Mouse (Mus musculus): ENCODE measurements around the gene Arhgef28.

Arhgef28 gene

DNA sequence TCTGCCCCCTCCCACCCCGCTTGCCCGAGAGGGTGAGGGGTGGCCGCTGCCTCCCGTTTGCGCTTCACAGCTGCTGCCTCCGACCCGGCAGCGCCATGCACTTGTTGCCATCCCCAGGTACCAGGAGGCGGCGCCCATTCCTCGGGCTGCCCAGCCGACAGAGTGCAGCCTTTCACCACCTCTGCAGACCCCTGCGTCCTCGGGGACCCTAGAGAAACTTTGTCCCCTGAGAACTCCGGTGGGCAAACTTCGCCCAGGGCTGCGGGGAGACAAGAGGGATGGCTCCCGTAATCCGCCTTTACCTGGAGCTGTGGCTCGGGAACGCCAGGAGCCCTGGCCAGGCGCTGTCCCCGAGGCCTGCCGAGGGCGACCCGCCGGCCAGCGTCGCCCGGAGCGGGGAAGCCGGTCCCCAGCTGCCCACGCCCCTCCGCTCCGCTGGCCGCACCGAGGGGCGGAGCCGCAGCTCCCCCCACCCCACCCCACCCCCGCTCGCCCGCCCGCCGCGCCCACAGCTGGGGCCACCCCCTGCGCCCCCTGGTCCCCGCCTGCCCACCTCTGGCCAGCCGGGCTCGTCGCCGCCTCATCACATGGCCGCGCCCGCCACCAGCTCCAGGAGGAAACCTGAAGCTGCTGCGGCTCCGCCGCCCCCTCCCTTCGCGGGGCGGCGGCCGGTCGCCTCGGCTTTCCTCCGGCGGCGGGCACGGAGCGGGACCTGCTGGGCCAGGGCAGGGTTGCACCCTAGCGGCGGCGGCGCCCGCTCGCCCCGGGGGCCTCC lies at the start of gene Arhgef28:
Arhgef28 (minus strand) TSS at position 669 of the 775 bp plus-strand sequence.
- DNase-seq (ENCODE audit: low read depth, low spot score) = no peak

DNA sequence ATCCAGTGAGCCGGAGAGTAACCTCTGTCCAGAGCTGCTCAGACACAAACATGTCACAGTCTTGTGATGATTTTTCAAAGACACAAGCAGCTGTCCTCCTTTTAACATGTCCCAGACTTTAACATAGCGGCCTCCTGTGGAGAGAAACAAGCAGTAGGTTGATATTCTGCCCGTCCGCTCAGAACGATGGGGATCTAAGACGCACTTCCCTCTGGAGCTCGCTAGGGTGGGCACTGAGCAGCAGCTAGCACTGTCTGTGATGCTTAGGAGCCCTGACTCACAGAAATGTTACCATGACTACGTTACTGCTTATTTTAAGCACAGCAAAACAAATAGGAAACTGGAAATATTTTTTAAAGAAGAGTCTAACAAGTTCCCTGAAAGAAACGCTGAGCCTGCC lies 48.7 kb upstream of the Arhgef28 start:
- DNase-seq (ENCODE audit: low read depth, low spot score) = no peak

DNA sequence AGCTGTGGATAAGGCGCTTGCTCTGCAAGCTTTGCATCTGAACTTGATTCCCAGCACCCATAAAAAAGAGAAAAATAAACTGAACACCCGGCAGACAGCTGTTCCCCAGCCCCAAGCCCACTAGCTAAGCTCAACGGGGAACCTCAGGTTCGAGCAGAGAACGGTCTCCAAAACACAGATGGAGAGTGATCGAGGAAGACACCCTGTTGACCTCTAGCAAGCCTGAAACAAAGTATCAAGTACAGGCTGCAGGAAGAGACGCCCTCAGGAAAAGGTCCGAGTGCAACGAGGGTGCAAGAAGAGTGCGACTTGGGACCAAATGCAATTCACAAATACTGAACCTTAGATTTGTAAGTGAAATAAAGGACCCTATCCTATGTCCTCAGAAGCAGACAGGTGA lies 43.4 kb upstream of the Arhgef28 start:
- no peak for DNase-seq (ENCODE audit: low read depth, low spot score)

DNA sequence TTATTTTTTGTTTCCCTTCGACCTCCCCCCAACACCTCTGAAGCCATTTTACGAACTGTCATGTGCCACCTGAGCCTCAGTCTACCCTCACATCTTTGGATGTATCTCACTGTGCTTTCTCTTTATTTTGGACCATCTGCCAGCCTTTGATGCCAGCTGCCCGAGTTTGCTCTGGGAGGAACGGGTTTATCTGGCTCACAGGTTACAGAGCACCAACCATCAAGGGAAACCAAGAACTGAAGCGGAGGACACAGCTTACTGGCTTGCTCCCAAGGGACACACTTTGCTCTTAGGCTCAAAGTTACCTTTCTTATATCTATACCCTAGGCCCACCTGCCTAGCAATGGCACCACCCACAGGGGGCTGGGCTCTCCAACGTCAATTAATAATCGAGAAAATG lies 39.1 kb upstream of the Arhgef28 start:
- no peak for DNase-seq (ENCODE audit: low read depth, low spot score)

DNA sequence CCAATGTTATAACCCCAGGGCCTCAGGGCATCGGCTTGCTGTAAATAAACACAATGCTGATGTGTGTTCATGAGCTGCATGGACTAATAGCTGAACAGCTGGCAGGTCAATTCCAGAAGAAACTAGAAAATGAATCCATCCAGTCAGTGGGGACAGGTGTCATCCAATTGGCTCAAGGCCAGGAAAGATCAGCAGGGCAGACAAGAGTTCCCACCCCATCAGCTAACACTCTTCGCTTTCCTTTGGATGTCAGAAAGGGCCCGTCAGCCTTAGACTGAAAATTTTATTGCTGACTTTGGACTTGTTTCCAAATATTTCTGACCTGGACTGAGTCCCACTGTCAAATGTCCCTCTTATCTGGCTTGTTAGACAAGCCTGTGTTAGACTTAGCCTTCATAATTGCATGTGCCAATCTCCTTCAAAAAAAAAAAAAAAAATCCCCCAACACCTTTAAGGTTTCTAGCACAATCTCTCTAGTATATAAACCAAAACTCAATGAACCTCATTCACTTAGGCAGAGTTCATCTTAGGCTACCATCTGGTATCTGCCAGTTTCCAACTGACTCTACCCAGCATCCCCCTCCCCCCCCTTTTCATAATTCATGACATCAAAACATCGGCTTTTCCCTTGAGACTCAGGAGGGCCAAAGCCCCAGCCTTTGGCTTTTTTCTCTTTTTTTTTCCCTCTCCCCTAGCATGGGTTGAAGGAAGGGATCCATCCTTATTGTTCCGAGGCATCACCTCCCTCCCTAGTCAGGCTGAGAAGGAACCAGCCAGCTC lies 38.5 kb upstream of the Arhgef28 start:
- no peak for DNase-seq (ENCODE audit: low read depth, low spot score)

DNA sequence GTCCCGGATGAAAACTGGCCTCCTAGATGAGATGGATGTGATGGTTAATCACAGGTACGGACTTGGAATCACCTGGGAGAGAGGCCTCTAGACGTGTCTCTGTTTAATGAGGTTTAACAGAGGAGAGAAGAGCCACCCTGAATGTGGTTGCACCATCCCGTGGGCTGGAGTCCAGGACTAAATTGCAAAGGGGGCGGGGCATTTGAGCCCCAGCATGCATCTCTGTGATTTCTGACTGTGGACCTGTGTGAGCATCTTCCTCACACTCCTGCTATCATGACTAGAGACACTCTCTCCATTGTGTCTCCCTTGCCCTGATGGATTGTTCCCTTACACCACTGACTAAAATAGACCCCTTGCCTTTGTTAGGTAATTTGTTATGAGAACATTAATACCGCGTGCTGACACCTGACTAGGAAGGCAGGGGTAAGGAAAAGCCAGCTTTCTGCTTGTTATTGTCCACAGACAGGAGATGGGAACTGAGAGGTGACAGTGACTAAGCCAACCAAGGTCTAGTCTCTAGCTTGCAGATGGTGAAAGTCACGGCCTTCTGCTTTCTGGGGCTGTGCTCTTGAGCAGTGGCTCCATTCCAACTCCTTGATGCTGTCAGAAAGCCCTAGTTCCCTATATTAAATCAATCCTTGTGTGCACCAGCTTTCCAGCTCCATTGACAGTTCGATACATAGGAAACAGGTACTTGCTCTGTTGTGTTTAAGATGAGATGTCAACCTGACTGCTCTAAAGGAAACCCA lies 35.5 kb upstream of the Arhgef28 start:
- no peak for DNase-seq (ENCODE audit: low read depth, low spot score)

DNA sequence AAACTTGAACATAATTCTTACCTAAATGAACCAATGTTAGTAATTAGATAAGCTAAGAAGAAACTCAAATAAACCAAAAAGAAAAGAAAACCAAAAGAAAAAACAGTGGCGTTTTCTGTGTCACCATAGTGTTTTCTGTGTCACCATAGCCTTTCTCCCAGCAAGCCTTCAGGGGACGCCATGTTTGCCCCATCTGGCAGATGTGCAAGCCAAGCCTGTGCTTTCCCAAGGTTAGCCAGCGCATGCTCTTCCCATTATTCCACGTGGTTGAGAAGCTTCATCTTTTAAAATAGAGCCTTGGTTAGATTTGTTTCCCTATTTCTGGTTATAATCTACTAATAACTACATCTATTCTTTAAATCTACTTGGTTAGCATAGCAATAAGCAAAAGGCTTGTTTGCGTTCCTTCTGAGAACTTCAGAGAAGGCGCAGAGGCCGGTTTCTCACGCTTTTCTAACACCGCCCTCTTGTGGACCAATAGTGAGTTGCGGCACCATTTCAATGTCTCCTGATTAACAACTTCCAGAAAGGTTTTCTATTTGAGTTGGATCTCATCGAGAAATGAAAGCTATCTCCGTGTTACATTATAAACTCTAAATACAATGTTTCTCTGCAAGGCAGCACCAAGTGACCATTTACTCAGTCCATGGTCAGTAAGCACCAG lies 33.9 kb upstream of the Arhgef28 start:
- peak; percentile 61 for DNase-seq (ENCODE audit: low read depth, low spot score)

DNA sequence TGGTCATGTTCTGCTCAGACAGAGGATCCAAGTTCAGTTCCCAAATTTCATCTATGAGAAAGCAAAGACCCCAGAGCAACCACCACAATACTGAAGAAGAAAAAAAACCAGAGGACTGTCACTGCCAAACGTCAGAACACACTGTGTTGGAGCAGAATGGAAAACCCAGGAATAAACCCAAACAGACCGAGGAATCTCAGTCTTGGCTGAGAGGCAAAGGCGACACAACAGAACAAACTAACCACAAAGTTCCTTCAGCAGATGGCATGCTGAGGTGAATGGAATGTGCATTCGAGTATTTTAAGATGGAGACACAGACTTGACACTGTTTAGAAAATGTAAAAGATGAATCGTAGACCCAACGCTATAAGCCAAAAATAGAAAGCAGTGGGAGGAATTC lies 29.2 kb upstream of the Arhgef28 start:
- DNase-seq (ENCODE audit: low read depth, low spot score) = no peak

DNA sequence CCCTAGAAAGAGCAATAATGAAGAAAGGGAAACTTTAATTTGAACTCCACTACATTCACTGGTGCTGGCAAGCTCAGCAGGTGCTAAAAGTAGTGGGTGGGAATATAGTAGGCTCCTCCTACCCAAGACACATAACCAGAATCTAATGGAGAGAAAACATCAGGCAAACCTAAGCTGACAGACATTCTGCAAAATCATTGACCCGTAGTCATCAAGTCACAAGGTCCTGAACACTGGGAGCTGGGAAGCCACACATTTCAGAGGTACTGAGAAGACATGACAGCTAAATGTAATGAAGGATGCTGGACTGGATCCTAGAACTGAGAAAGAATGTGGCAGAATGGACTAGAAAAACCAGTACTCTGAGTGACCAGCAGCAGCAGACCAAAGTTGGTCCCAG lies 24.3 kb upstream of the Arhgef28 start:
- no peak for DNase-seq (ENCODE audit: low read depth, low spot score)

DNA sequence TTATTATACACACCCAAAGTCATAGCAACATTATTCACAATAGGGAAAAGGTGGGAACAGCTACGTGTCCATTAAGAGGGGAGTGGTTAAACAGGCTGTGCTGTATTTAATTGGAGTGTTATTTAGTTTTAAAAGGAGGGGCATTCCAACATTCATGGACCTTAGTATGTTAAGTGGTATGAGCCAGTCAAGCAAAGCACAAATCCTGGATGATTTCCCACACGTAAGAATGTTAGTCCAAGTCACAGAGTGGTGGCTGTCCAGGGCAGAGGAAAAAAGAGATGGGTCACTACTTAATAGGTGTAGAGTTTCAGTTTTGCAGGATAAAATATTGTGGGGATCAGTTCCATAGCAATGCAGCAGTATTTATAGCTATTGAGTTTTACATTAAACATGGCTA lies 20.0 kb upstream of the Arhgef28 start:
- DNase-seq (ENCODE audit: low read depth, low spot score) = no peak

DNA sequence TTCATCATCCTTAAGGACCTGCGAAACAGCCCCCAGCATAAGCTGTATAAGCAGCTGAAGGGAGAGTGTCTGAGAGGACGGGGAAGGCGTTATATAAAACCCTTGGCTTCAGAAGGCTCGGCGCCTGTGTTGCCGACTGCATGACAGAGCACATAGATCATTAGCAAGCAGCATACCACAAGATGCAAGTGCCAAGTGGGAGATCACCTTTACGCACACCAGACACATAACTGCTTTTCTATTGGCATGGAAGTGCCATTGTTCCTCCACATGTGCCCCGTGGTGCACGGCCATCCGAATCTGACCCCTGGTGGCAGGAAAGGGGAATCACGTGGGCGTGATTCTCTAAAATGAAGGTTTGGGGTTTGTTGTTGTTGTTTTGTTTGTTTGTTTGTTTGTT lies 16.6 kb upstream of the Arhgef28 start:
- peak; percentile 25 for DNase-seq (ENCODE audit: low read depth, low spot score)

DNA sequence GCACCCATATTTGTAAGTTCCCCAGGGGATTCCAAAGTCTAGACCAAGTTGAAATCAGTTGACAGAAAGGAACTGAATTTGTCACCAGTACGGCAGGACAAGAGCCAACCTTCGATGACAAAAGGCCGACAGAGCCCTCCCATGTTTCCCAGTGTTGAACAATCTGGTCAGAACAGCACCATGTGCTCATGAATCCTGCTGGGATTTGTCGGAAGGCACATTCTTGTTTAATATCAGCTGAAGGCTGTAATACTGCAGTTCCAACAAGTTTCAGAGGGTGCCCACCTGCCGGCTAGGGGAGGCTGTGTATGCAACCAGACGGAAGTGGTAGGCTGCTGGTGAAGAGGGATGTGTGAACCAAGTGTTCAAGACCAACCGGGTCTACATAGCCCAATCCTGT lies 3.9 kb upstream of the Arhgef28 start:
- no peak for DNase-seq (ENCODE audit: low read depth, low spot score)

DNA sequence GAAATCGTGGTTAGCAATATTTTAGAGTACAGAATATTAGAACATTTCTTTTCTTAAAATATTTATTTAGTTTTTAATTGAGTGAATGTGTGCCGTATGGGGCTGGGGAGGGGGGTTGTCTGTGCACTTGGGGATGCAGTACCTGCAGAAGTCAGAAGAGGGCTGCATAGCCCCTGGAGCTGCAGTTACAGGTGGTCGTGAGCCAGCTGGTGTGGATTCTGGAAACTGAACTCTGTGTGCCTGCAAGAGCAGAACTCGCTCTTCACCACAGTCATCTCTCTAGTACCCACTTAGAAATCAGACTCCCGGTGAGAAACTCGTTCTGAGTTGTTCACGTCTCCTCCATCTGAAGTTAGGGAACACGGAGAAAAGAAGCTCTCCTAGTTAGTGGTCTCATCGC lies 2.6 kb upstream of the Arhgef28 start:
- DNase-seq (ENCODE audit: low read depth, low spot score) = peak; percentile 5

DNA sequence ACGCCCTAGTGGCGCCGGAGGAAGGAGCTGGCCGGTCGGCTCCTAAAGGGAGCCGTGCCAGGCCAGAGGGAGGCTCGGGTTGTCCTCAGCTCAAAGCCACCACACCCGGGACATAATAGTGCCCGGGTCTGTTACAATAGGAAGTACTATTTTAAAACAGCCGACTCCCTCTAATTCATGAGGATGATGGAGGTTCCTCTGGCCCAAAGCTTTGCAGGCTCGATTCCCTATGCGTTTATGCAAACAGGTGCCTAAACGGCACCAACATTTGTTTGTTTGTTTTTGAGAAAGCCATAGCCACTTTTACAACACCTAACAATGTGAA lies 269 bp upstream of the Arhgef28 start:
- DNase-seq (ENCODE audit: low read depth, low spot score) = no peak

DNA sequence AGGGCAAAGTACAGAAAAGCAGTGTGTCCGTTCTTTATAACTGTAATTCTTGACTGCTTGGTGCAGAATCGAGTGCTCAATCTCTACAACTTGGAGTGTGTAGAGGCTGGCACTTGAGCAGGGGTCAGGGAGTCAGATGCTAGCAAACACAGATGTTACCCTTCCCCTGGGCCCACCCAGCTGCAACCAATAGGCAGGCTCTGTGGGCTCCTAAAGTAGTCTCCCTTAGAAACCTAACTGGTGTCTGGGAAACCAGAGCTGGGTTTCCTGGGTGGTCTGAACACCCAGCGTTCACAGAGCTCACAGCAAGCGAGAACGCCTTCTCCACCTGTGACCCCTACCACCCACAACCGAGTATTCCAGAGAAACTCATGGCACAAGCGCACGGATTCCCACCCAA lies 1.1 kb downstream of the Arhgef28 start:
- no peak for DNase-seq (ENCODE audit: low read depth, low spot score)

DNA sequence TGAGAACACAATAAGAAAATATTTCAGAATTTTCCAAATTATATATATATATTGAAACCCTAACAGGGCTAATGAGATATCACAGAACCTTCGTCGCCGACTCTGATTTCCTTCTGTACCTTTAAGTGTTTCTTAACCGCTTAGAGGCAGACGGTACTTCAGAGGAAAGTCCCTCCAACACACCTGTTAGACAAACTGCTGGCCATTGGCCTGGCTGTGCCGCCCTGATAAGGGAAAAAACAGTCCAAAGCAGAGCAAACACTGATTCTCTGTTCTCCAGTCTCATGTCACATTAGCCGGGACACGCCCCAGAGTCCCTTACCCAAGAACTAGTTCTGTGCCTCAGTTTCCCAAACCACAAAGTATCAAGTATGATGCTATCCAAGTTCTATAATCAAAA lies 1.9 kb downstream of the Arhgef28 start:
- DNase-seq (ENCODE audit: low read depth, low spot score) = no peak

DNA sequence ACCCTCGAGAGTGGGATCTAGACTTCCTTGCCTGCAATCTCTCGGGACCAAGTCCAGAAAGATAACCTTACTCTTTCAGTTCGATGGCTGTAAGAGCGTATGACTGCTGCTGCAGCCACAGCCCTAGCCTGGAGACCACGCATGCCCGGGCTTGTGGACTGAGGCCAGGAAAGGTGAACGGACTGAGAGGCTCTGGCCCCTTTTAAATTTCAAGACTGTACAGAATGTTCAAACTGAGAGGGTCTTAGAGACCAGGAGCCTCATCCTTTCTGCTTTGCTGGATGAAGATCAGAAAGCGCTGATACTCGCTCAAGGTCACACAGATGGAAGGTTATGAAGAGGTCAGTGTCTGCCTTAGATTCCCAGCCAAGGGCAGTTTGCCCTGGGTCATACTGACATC lies 4.8 kb downstream of the Arhgef28 start:
- no peak for DNase-seq (ENCODE audit: low read depth, low spot score)

DNA sequence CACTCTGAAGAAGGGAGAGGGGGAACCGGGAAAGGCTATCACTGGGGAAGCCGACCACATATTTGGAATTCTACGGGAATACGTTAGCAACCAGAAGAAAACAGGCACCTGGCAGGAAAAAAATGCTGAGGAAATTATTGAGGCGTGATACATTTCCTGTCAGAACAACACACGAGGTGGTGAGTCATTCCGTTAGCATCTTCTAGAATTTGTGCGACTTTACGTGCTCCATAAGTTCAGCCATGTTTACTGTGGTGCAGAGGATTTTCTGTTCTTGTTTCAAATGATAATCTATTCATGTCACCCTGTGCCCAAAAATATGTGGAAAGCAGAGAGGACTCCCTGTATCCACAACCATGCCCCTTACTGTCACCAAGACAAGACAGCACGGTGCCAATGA lies 13.6 kb downstream of the Arhgef28 start:
- no peak for DNase-seq (ENCODE audit: low read depth, low spot score)

DNA sequence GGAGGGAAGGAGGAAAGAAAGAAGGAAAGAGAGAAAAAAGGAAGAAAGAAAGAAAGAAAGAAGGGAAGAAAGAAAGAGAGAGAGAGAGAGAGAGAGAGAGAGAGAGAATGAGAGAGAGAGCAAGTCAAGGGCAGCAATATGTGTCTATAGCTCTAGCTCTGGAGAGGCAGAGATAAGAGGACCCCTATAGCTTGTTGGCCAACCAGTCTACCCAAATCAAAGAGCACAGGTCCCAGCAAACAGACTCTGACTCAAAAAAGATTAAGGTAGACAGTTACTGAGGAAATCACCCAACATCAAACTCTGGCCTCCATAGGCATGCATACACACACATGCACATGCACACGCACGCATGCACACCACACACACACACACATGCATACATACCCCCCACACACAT lies 17.7 kb downstream of the Arhgef28 start:
- no peak for DNase-seq (ENCODE audit: low read depth, low spot score)

DNA sequence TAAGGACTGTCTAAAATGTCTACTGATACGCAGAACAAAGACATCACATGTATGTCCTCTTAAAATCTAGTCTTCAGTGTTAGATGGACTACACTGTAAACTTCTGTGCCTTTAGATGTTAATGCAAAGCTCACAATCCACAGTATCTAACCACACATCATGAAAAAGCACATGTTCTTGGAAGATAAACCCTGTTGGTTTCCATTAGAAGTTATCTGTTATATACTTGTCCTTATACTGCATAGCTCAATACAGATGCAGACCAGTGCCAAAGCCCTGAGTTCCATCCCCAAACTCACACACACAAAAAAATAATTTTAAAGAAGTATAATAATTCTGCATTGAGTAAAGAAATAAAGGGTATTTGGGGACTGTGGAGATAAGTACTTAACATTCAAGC lies 18.3 kb downstream of the Arhgef28 start:
- no peak for DNase-seq (ENCODE audit: low read depth, low spot score)

DNA sequence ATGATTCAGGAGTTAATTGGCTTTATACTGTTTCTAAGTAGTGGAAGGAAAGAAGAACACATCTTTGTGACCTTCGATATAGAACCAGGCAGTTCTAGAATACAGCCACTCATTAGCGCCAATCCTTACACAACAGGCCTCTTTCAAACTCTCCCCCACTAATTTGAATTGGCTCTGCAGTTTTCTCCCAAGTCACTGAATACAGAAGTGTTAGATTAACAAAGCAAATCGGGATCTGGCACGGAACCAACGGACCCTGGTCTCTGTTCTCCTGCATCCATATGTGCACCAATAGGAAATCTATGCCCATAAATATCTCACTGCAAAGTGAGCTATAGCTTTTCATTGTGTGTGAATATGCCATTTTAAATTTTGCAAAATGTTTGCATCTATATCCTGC lies 20.1 kb downstream of the Arhgef28 start:
- DNase-seq (ENCODE audit: low read depth, low spot score) = no peak

DNA sequence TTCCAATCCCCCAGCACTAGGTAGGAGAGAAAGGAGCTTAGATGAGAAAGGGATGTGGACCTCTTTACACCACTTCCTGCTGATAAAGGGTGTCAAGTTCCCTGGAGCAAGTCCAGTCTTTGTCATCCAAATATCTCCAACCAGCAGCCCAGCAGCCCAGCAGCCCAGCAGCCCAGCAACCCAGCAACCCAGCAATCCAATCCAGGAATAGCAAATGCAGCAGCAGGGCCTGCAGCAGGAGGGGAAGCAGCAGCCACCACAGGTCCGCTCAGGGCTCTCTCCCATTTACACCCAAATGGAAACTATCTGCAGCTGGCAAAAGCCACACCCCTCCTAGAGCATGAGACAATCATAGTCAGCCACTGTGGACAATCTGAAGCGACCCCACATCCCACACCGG lies 21.6 kb downstream of the Arhgef28 start:
- no peak for DNase-seq (ENCODE audit: low read depth, low spot score)
